Mouse (Mus musculus): ENCODE results near the gene Pla2r1. TPM values are rescaled to one million over a fixed set of nuclear protein-coding genes. Genes with fewer than 3 reads are reported as not detected.
A peak's percentile ranks its signal among the peaks of the same experiment; 100 is the strongest.

The Pla2r1 gene
- polyA plus RNA-seq, 1 experiment from 2014 or later: 0.88 TPM

DNA sequence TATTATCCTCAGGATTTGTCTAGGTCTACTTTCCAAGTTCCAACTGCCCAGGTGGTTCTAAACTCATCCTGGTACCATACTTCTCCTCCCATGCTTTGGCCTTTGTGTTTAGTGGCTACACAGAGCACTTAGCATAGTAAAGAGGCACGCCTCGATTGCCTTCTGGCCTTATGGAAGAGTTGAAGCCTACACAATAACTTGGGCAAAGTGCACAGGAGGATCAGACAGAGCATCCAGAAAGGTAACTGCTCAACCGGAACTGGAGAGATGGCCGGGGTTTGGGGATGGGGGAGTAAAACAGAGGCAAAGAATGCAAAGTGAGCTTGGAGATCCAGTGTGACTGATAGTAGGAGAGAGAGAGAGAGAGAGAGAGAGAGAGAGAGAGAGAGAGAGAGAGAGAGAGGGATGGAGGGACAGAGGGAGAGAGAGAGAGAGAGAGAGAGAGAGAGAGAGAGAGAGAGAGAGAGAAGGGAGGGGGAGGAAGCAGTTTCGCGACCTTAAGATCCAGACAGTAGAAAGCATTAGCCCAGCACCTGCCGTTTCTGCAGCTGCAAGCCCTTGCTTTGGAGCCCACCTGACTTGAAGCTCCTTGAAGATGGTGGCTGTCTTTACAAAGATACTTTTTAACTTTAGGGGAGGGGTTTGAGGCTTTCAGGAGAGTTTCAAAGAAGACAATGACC lies 168.9 kb downstream of the Pla2r1 start:
- H3K9me3 ChIP-seq (ENCODE audit: control insufficient read depth, low read length): no peaks in the 10 kb centered on the region
- ATAC-seq (ENCODE audit: low FRiP score) (no peak), DNase-seq (ENCODE audit: low spot score) (no peak)
- peaks cover 4% of the 10 kb centered on the region for H3K27me3 ChIP-seq (ENCODE audit: control insufficient read depth, insufficient read depth, low read length)
- H3K4me2 ChIP-seq (replicated peaks; ENCODE audit: low read depth, low read length): no peak overlapping the region
- H3K4me1 ChIP-seq (replicated peaks; ENCODE audit: control insufficient read depth, insufficient read depth, low read length): no peaks in the 10 kb centered on the region
- no peak overlapping the region for H3K9ac ChIP-seq (ENCODE audit: low read depth, low read length)
- H3K36me3 ChIP-seq (ENCODE audit: control insufficient read depth, insufficient read depth, low read length): no peaks in the 10 kb centered on the region
- 31% methylated on average over 7 of the region's 7 CpGs for WGBS
- no peak overlapping the region for H3K4me3 ChIP-seq (ENCODE audit: low read depth, low read length)
- no peak overlapping the region for H3K27ac ChIP-seq (ENCODE audit: low read depth, low read length)

DNA sequence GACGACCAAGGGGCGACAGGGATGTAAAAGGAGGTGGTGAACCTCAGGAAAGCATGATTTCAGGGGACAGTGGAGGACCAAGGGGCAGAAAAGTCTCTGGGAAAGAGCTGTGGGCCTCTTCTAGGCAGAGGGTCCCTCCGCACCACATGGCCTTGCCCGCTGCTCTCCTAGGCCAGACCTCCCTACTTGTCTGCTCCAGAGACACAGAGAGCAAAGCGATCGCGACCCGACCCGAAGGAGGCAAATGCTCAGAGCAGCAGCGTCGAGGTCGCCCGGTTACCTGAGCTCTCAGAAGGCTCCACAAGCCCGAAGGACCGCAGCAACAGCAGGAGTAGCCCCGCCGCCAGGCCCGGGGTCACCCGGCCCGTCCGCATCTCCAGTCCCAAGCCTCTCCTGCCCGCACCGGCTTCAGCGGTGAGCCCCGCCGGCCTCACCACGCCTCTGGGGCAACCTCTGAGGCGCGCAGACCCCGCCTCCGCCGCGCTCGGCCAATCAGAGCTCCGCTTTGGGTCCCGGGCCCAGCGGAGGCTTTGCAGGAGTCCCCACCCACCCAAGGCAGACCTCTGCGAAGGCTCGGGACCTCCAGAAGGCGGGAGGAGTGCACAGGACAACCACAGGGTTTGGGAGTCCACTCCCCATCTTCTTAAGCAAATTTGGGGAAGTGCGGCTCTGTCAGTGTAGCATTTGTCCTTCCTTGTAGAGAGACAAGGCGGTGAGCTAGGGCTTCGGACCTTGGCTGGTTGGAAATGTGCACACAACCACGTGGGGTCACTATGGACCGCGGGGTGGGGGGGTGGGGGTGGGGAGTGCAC lies 170.0 kb downstream of the Pla2r1 start, which contains the start of gene Ly75:
Ly75 (minus strand) TSS at position 446 of the 812 bp plus-strand sequence.
- Histone ChIP-seq H3K27me3 (ENCODE audit: control insufficient read depth, insufficient read depth, low read length) (peaks cover 4% of the 10 kb centered on the region), H3K4me1 (replicated peaks; ENCODE audit: control insufficient read depth, insufficient read depth, low read length) (no peaks in the 10 kb centered on the region), H3K9me3 (ENCODE audit: control insufficient read depth, low read length) (no peaks in the 10 kb centered on the region), H3K4me3 (ENCODE audit: low read depth, low read length) (peak within 1 kb of the TSS; percentile 48), H3K4me2 (replicated peaks; ENCODE audit: low read depth, low read length) (peak within 1 kb of the TSS; percentile 89), H3K27ac (ENCODE audit: low read depth, low read length) (no peak within 1 kb of the TSS), H3K36me3 (ENCODE audit: control insufficient read depth, insufficient read depth, low read length) (no peaks in the 10 kb centered on the region), H3K9ac (ENCODE audit: low read depth, low read length) (peak within 1 kb of the TSS; percentile 58)
- peak; percentile 99 for ATAC-seq (ENCODE audit: low FRiP score)
- WGBS: 1% methylated on average over 46 of the region's 46 CpGs
- DNase-seq (ENCODE audit: low spot score): peak; percentile 89

DNA sequence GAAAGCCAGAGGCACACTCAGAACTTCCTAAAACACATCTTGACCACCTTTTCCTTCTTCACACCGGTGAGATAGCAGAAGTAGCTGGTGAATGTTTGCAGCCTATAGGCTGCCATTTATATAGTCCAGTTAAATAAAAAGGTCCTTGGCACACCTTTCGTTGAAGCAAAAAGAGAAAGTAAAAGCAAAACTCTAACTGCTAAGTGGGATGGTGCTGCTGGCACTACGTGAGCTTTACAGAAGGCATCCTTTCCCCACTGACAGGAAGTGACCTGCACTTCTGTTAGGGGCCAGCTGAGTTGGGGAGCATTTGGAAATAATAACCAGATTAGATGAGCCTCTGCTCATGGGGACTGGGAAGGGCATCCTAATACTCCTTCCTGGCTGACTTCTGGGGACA lies 170.8 kb downstream of the Pla2r1 start:
- Histone ChIP-seq H3K9ac (ENCODE audit: low read depth, low read length) (peak overlapping the region; percentile 58; the same call in 1 of the 2 replicates), H3K9me3 (ENCODE audit: control insufficient read depth, low read length) (no peaks in the 10 kb centered on the region), H3K27me3 (ENCODE audit: control insufficient read depth, insufficient read depth, low read length) (peaks cover 4% of the 10 kb centered on the region), H3K4me2 (replicated peaks; ENCODE audit: low read depth, low read length) (peak overlapping the region; percentile 89; the same call in 1 of the 2 replicates), H3K36me3 (ENCODE audit: control insufficient read depth, insufficient read depth, low read length) (no peaks in the 10 kb centered on the region), H3K27ac (ENCODE audit: low read depth, low read length) (no peak overlapping the region), H3K4me3 (ENCODE audit: low read depth, low read length) (peak overlapping the region; percentile 48; the same call in 1 of the 2 replicates), H3K4me1 (replicated peaks; ENCODE audit: control insufficient read depth, insufficient read depth, low read length) (no peaks in the 10 kb centered on the region)
- WGBS: 65% methylated on average over 3 of the region's 3 CpGs
- ATAC-seq (ENCODE audit: low FRiP score) (no peak), DNase-seq (ENCODE audit: low spot score) (no peak)

DNA sequence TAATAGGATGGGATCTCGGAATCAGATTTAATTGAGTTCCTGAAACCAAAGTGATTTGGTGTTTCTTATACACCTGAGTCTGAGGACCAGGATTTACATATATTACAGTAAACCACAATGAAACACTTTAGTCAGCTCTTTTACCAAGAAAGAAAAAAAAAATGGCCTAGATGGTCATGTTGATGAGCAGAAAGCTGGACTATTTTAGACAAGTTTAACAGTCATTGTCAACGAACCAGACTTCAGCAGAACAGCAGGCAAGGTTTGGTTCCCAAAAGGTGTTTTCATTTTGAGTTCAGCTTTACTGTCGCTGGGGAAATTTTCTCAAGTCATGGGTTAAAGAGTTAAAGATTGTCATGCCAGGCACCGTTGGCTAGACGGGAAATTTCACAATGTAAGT lies 175.8 kb downstream of the Pla2r1 start:
- H3K9ac ChIP-seq (ENCODE audit: low read depth, low read length): no peak overlapping the region
- no peak for ATAC-seq (ENCODE audit: low FRiP score)
- WGBS: 95% methylated on average over 5 of the region's 5 CpGs
- H3K27ac ChIP-seq (ENCODE audit: low read depth, low read length): no peak overlapping the region
- peaks cover under 1% of the 10 kb centered on the region for H3K27me3 ChIP-seq (ENCODE audit: control insufficient read depth, insufficient read depth, low read length)
- DNase-seq (ENCODE audit: low spot score): no peak
- no peak overlapping the region for H3K4me2 ChIP-seq (replicated peaks; ENCODE audit: low read depth, low read length)
- H3K36me3 ChIP-seq (ENCODE audit: control insufficient read depth, insufficient read depth, low read length): no peaks in the 10 kb centered on the region
- H3K9me3 ChIP-seq (ENCODE audit: control insufficient read depth, low read length): no peaks in the 10 kb centered on the region
- no peak overlapping the region for H3K4me3 ChIP-seq (ENCODE audit: low read depth, low read length)
- H3K4me1 ChIP-seq (replicated peaks; ENCODE audit: control insufficient read depth, insufficient read depth, low read length): no peaks in the 10 kb centered on the region

DNA sequence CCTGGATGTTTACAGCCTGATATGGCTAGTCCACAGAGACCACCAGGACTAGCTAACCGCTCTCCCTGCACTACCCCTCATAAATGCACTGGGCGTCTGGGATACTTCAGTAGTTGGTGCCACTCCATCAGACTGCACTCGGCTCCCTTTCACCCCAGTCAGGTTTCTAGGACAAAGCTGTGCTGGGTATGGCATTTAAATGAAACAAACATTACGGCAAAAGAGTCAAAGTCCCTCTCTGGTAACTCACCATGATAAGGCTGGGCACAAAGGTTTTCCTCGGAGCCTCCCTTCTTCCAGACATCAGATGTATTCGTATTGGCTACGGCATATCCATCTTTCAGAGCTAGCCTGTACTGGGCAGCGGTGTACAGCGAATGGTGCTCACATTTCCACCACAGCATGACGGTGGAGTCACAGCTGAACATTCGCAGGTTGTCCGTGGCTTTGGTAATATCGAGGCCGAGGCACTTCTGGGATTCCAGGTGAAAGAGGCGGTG lies 177.4 kb downstream of the Pla2r1 start:
- 95% methylated on average over 15 of the region's 15 CpGs for WGBS
- no peak for ATAC-seq (ENCODE audit: low FRiP score)
- DNase-seq (ENCODE audit: low spot score): no peak

DNA sequence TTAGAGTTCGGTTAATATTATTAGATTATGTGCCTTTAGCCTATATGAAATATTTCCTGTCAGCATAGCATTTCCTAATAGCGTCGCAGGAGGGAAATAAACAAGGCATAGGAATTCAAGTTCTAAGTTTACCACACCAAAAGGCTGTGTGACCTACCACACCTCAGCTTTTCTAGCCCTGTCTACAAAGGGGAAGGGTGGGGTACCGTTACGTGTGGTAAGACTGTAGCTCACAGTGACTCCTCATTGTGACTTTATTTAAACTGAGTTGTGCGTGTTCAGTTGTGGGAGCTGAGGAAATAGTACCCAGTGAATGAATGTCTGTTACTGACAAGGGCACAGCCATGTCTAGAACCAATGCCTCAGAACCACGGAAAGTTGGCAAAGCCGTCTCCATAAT lies 178.0 kb downstream of the Pla2r1 start:
- no peaks in the 10 kb centered on the region for H3K36me3 ChIP-seq (ENCODE audit: control insufficient read depth, insufficient read depth, low read length)
- H3K4me3 ChIP-seq (ENCODE audit: low read depth, low read length): no peak overlapping the region
- no peaks in the 10 kb centered on the region for H3K9me3 ChIP-seq (ENCODE audit: control insufficient read depth, low read length)
- H3K9ac ChIP-seq (ENCODE audit: low read depth, low read length): no peak overlapping the region
- H3K4me1 ChIP-seq (replicated peaks; ENCODE audit: control insufficient read depth, insufficient read depth, low read length): no peaks in the 10 kb centered on the region
- WGBS: 97% methylated on average over 8 of the region's 8 CpGs
- H3K27me3 ChIP-seq (ENCODE audit: control insufficient read depth, insufficient read depth, low read length): no peaks in the 10 kb centered on the region
- no peak overlapping the region for H3K4me2 ChIP-seq (replicated peaks; ENCODE audit: low read depth, low read length)
- DNase-seq (ENCODE audit: low spot score) (no peak), ATAC-seq (ENCODE audit: low FRiP score) (no peak)
- H3K27ac ChIP-seq (ENCODE audit: low read depth, low read length): no peak overlapping the region

More for the DNA sequence above, 177.4 kb downstream of the Pla2r1 start:
- Histone ChIP-seq H3K9ac (ENCODE audit: low read depth, low read length) (no peak overlapping the region), H3K27me3 (ENCODE audit: control insufficient read depth, insufficient read depth, low read length) (no peaks in the 10 kb centered on the region), H3K4me2 (replicated peaks; ENCODE audit: low read depth, low read length) (no peak overlapping the region), H3K27ac (ENCODE audit: low read depth, low read length) (no peak overlapping the region), H3K36me3 (ENCODE audit: control insufficient read depth, insufficient read depth, low read length) (no peaks in the 10 kb centered on the region), H3K4me3 (ENCODE audit: low read depth, low read length) (no peak overlapping the region), H3K9me3 (ENCODE audit: control insufficient read depth, low read length) (no peaks in the 10 kb centered on the region), H3K4me1 (replicated peaks; ENCODE audit: control insufficient read depth, insufficient read depth, low read length) (no peaks in the 10 kb centered on the region)

DNA sequence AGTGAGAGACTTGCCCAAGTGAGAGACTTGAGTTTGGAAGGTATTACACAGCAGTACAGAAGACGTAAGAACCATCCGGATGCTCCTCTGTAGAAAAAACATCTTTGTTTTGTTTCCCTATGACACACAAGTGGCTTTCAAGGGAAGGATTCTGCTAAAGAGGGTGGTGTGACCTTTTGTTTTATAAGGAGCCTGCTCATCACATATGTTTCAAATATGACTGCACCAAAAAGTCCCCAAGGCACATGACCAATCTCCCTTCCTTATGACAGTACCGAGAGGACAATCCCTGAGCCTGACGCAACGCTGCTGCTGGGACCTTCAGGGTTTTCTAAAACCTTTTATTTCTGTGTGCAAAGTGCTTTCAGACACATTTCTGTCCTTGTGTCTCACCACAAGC lies 182.9 kb downstream of the Pla2r1 start:
- Histone ChIP-seq H3K27me3 (ENCODE audit: control insufficient read depth, insufficient read depth, low read length) (no peaks in the 10 kb centered on the region), H3K4me1 (replicated peaks; ENCODE audit: control insufficient read depth, insufficient read depth, low read length) (no peaks in the 10 kb centered on the region), H3K4me2 (replicated peaks; ENCODE audit: low read depth, low read length) (no peak overlapping the region), H3K9ac (ENCODE audit: low read depth, low read length) (no peak overlapping the region), H3K36me3 (ENCODE audit: control insufficient read depth, insufficient read depth, low read length) (no peaks in the 10 kb centered on the region), H3K27ac (ENCODE audit: low read depth, low read length) (no peak overlapping the region), H3K9me3 (ENCODE audit: control insufficient read depth, low read length) (no peaks in the 10 kb centered on the region), H3K4me3 (ENCODE audit: low read depth, low read length) (no peak overlapping the region)
- whole genome bisulfite sequencing: 95% methylated on average over 5 of the region's 5 CpGs
- ATAC-seq (ENCODE audit: low FRiP score) (no peak), DNase-seq (ENCODE audit: low spot score) (no peak)

DNA sequence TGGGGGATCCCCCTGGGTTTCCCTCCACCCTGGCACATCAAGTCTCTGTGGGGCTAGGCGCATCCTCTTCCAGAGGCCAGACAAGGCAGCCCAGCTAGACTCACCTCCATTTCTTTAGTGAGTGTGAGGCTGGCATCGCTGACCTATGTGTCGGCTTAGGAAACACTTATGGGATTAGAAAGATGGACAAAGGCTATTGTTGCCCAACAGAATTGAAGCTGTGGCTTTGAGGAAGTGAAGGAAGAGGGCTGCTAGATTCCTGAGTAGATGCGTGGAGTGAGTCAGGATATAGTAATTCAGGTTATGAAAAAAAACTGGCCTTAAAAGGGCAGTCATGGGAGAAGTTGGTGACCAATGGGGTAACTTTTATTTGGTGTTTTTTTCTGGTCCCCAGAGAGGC lies 183.7 kb downstream of the Pla2r1 start:
- ATAC-seq (ENCODE audit: low FRiP score): no peak
- no peak for DNase-seq (ENCODE audit: low spot score)
- 89% methylated on average over 4 of the region's 4 CpGs for WGBS
- no peak overlapping the region for H3K4me2 ChIP-seq (replicated peaks; ENCODE audit: low read depth, low read length)
- no peaks in the 10 kb centered on the region for H3K27me3 ChIP-seq (ENCODE audit: control insufficient read depth, insufficient read depth, low read length)
- no peaks in the 10 kb centered on the region for H3K4me1 ChIP-seq (replicated peaks; ENCODE audit: control insufficient read depth, insufficient read depth, low read length)
- H3K9ac ChIP-seq (ENCODE audit: low read depth, low read length): no peak overlapping the region
- H3K27ac ChIP-seq (ENCODE audit: low read depth, low read length): no peak overlapping the region
- H3K36me3 ChIP-seq (ENCODE audit: control insufficient read depth, insufficient read depth, low read length): no peaks in the 10 kb centered on the region
- no peak overlapping the region for H3K4me3 ChIP-seq (ENCODE audit: low read depth, low read length)
- no peaks in the 10 kb centered on the region for H3K9me3 ChIP-seq (ENCODE audit: control insufficient read depth, low read length)
